Mouse (Mus musculus) heart, postnatal 0 days (tissue): Measurements from ENCODE around the gene Tra2a.

Experiments
- CTCF ChIP-seq: IDR thresholded peaks from 2 replicates; pipeline ENCODE4 v1.5.1; 2016; ENCODE audit warnings: antibody characterized with exemption, control low read depth, low read depth
- EP300 ChIP-seq: IDR thresholded peaks from 2 replicates; pipeline ENCODE4 v1.6.1; 2016; ENCODE audit warnings: antibody characterized with exemption, low read depth

GRCm38 (mm10) chr6:49257880-49258279 lies 6.0 kb downstream of the Tra2a start:
- TF ChIP-seq CTCF (no peak), EP300 (no peak)
